Mouse (Mus musculus): ENCODE measurements around the gene Eif2b5. TPM values are rescaled to one million over a fixed set of nuclear protein-coding genes. Genes with fewer than 3 reads are reported as not detected.
"Not testable (repeated sequence)": the region's sequence is repeated elsewhere in the genome, so short reads cannot be mapped to it uniquely, and the experiment has no call there.

Gene Eif2b5
- 40.7 and 46.6 TPM in 2 replicates for polyA plus RNA-seq (2012; rRNA removed)

DNA sequence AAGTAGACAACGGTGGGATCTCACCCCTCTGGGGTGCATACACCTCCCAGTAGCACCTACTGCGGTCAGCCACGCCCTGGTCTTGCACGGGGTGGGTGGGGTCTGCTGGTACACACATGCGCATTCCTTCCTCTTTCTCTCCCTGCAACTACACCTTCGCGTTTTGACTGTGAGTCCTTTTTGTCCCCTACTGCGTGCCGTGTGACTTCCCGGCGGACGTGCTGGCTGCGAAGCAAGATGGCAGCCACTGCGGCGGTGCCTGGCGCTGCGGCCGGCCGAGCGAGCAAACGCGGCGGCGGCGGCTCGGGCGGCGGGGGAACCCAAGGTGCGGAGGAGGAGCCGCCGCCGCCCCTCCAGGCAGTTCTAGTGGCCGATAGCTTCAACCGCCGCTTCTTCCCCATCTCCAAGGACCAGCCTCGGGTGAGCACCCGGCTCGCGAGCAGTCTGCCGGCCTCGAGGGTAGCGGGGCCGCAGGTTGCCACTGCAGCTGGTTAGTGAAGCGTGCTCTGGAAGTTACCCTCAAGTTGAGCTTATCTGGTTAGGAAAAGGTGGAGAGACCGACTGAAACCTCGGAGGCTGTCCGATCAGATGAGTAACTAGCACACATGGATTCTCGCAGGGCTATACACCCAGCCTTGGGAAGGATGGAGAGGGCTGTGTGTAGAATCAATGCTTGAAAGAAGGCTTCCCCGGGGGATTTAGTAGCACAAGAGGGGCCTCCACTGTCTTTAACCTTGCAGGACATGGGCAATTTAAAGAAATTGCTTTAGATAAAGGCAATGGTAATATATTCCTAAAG is at the start of gene Eif2b5:
Eif2b5 (plus strand) TSS at position 141 of the 799 bp plus-strand sequence.
- peak; percentile 92 to 96 for DNase-seq (ENCODE audit: extremely low spot score in 1 of 2, low spot score in 1 of 2)

DNA sequence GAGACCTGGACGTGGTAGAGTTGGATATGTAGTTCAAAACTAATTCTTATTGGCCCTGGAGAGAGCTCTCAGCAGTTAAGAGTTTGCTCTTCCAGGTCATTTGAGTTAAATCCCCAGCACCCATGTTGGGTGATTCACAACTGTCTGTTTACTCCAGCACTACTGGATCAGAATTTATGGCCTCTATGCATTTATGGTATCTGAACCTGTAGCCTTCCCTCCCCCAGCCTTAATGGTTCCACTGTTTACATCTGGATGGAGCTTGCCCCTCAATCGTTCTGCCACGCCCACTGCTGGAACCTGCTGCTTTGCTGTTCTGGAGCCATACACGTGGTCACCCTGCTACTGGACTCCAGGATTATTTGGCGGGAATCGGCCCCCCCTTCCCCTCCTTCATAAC is 46.8 kb upstream of the Eif2b5 start:
- DNase-seq (ENCODE audit: extremely low spot score in 1 of 2, low spot score in 1 of 2): no peak

DNA sequence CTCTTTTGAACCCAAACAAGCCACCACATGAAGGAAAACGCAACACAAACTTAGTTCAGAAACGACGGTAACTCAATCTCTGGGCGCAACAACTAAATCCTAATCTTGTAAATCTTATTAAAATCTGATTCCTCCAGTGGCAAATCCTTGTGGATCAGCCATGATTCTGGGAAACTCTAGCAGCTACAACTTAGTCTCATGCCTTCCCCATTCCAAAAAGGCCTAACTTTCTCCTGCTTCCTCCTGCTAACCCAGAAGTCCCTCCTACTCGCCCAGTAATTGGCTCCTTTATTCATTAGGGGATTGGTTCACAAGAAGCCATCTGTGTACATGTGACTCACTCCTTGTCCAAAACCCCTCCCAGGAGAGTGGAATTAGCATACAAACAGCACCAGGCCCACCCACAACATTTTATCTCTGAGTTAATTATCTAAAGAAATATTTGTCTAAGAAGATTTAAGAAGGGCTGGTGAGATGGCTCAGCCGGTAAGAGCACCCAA is 44.4 kb upstream of the Eif2b5 start:
- no peak for DNase-seq (ENCODE audit: extremely low spot score in 1 of 2, low spot score in 1 of 2)

DNA sequence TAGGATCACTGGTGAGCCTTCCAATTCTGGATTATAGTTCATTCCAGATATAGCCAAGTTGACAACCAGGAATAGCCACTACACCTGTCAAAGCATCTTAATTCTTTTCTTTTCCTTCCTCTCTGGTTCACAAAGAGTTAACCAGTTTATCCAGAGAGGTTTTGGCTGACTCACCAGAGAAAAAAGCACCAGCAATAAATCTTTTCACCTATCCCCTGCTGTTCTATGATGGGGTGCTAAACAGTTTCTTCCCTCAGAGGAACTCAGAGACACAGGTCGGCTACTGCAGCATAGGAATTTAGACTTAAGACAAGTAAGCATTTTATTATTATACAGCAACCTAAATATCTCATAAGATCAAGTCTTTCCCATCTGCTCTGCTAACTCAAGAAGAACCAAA is 42.5 kb upstream of the Eif2b5 start:
- DNase-seq (ENCODE audit: extremely low spot score in 1 of 2, low spot score in 1 of 2): no peak

DNA sequence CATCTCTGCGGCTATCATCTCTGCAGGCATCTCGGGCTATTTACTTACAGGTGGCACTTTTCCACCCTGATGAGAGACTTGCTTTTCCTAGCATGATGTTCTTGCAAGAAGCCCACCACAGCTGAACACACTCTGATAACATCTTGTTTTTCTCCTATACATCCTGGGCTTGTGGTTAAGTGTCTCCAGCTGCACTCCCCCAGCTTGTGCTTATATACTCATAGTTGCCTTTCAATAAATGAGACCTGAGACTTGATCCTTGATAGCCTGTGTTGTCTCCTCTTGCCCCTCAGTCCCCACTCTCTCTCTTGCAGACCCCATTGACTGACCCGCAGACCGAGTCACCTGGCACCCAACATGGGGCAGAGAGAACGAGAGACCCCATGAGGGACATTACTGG is 39.9 kb upstream of the Eif2b5 start:
- DNase-seq (ENCODE audit: extremely low spot score in 1 of 2, low spot score in 1 of 2): not testable (repeated sequence)

DNA sequence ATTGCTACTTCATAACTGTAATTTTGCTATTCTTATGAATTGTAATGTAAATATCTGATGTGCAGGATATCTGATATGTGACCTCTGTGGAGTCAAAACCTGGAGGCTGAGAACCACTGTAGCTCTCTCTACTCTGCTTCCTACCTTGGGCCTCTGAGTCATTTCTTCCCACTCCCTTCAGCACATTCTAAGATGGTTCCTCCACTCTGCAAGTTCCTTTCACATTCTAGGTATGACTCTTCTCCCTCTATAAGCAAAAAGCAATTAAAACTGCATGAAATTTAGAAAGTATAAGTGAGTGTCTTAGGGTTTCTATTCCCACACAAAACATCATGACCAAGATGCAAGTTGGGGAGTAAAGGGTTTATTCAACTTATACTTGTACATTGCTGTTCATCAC is 33.9 kb upstream of the Eif2b5 start:
- no peak for DNase-seq (ENCODE audit: extremely low spot score in 1 of 2, low spot score in 1 of 2)

DNA sequence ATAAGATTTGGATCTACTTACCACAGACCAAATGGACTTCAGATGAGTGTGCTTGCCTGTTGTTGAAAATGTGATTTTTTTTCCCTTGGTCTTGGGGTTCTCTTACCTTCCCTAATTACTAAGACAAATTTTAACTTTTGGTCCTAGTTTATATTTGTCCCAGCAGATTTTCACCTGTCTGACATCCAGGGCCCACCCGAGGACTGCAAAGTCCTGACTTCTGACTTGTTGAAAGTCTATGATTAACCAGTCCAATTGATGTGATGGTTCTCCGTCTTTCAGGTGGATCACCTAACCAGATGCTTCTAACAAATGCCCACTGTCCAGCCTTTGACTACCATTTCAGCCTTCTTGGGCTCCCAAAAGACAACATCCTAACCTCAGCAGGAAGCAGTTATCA is 27.6 kb upstream of the Eif2b5 start:
- DNase-seq (ENCODE audit: extremely low spot score in 1 of 2, low spot score in 1 of 2): no peak

DNA sequence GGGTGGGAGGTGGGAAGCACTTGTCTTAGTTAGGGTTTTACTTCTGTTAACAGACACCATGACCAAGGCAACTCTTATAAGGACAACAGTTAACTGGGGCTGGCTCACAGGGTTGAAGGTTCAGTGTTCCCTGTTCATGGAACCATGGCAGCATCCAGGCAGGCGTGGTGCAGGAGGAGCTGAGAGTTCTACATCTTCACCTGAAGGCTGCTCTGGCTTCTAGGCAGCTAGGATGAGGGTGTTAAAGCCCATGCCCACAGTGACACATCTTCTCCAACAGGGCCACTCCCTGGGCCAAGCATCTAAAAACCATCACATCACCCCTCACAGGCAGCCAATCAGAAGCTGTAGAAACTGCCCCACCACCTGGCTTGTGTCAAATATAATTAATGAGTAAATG is 26.9 kb upstream of the Eif2b5 start:
- no peak for DNase-seq (ENCODE audit: extremely low spot score in 1 of 2, low spot score in 1 of 2)

DNA sequence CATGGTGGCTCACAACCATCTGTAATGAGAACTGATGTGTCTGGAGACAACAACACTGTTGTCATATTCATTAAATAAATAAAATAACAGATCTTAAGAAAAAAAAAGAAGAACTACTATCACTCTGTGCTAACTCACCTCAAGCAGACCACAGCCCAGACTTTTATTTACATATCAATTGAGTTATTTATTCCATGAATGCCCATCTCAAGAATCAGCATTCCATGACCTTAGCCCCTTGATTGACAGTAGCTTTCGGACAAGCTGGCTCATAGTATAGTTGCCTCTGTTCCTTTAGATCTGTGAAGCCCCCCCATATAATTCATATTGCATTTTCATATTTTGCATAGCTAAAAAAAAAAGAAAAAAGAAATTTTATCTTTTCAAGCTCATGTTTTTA is 24.9 kb upstream of the Eif2b5 start:
- no peak for DNase-seq (ENCODE audit: extremely low spot score in 1 of 2, low spot score in 1 of 2)

DNA sequence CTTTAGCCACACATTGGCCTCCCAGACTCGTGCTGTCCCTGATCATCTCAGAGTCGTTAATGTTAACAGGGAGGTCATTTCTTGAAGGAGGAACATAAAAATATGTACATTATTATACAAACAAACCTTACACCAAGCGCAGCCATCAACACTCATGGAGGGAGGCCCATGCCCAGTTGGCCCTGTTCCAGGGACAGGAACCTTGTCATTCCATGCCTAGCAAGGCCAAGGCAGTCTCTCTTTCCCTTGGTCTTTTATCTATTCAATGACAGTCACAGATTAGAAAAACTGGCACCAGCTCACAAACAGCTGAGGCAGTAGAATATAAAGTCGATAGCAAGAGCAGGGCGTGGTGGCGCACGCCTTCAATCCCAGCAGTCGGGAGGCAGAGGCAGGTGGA is 24.4 kb upstream of the Eif2b5 start:
- no peak for DNase-seq (ENCODE audit: extremely low spot score in 1 of 2, low spot score in 1 of 2)

DNA sequence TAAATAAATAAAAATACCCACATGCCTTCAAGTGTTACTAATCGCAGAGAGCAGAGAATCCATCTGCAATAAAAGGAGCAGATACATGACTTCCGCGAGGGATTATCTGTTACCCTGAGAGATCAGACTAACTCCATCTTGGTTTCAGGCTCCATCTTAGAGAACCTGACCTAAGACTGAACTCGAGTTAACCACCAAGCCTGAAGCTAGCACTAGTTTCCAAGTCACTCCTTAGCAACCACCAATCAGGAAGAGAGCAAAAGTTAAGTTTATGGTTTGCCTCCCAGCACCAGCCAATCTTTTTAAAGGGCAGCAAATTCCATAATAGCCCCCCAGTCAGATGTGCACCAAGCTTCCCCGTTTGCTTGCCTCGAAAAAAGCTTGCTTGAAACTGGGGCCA is 23.8 kb upstream of the Eif2b5 start:
- no peak for DNase-seq (ENCODE audit: extremely low spot score in 1 of 2, low spot score in 1 of 2)

DNA sequence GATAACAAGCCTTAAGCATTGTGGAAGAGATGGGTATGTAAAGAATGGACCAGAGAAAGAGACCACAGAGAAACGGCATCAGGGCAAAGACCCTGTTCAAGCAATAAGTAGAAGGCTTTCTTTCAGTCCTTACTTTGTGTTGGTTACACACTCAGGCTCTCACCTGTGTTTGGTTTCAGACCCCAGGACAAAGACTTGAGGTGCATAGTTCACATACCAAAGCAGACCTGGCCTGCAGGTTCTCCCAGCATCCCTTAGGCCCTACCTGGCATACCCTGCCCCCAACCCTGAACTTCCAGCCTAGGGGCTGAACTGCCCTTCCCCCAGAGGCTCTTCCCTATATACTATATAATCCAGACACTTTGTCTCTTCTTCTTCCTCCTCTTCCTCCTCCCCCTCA is 23.3 kb upstream of the Eif2b5 start:
- DNase-seq (ENCODE audit: extremely low spot score in 1 of 2, low spot score in 1 of 2): no peak

DNA sequence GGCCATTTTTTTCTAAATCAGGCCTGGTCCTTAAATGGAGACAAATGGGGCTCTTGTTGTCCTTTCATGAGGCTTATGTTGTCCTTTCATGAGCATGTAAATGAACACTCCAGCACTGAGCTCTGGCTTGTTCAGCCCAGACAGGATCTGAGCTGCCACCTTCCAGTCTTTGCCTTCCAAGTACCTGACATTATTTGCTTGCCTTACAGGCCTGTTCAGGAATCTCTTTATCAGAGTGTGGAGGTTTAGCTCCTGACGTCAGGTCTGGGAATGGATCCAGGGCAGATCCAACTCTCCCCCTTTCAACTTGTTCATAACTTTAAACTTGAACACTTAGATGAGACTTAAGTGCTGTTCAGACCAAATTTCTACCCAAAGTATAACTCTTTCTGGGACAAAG is 21.8 kb upstream of the Eif2b5 start:
- DNase-seq (ENCODE audit: extremely low spot score in 1 of 2, low spot score in 1 of 2): no peak

DNA sequence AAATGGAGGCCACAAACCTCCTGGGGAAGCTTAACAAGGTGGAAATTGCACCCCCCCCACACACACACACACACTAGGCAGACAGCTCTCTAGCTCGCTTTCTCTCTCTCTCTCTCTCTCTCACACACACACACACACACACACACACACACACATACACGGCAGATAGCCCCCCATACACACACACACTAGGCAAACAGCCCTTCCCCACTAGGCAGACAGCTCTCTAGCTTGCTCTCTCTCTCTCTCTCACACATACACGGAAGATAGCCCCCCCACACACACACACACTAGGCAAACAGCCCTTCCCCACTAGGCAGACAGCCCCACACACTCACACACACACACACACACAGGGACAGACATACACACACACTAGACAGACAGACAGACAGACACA is 21.3 kb upstream of the Eif2b5 start:
- no peak for DNase-seq (ENCODE audit: extremely low spot score in 1 of 2, low spot score in 1 of 2)

DNA sequence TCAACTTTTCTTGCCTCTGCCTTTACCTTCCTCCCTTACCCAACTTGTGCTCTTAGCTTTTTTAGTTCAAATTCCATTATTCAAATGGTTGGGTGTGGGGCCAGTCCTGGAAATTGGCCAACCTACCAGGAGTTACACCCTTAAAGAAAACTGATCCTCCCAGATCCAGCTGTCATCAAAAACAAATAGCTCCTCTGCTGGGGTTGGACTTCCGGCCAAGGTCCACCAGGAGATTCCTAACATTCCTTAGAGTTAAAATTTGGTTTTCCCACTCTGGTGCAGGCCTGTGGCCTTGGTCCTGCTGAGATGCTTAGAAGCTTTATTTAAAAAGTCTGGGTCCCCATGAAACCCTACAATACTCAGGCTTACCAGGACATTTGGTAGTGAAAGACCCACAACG is 20.1 kb upstream of the Eif2b5 start:
- no peak for DNase-seq (ENCODE audit: extremely low spot score in 1 of 2, low spot score in 1 of 2)

DNA sequence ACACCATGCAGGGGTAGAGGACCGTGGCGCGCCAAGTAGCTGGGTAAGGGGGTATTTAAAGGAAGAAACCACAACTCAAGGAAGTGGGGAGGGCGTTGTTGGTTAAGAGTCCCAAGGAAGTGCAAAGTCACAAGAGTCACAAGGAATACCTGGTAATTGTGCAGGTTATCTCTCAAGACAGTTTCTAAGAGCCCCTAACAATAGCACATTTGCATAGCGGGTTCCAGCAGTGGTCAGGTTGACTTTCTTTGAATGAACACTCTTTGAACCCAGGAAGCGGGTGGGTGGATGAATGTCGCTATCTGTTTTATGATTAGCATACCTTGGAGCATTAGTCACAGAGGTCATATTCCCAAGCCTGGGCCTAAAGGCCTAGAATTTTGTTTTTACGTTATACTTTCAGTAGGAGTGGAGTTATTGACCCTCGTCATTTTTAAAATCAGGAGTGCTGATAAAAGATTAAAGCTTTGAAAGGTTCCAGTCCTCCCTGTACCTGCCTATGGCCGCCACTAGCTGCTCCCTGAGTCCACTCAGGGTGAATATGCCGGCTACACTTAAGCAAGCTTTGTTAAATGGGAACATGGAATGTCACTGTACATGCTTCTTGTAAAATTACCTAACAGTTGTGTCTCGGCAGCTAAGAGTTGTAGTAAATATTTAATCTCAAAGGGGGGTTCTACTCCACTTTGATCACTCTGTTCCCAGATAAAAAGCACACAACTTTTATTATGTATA is 19.4 kb upstream of the Eif2b5 start:
- DNase-seq (ENCODE audit: extremely low spot score in 1 of 2, low spot score in 1 of 2): not testable (repeated sequence)

DNA sequence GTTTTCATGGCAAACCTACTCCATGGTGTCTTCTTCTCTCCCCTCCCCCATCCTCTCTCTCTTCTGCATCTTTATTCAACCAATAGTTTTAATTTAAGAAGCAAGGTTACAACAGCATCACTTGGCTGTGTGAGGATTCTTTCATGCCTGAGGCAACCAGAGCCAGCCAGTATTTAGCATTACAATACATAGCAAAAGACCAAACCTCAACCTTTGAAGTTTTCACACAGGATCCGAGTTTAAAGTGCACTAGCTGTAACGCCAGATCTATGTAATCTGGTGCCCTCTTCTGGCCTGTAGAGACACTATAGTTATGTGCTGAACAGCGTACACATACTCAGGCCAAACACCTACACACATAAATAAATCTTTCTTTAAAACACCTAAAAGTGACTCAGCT is 18.5 kb upstream of the Eif2b5 start:
- peak in 1 of 2 experiments; percentile 62 for DNase-seq (ENCODE audit: extremely low spot score in 1 of 2, low spot score in 1 of 2)

DNA sequence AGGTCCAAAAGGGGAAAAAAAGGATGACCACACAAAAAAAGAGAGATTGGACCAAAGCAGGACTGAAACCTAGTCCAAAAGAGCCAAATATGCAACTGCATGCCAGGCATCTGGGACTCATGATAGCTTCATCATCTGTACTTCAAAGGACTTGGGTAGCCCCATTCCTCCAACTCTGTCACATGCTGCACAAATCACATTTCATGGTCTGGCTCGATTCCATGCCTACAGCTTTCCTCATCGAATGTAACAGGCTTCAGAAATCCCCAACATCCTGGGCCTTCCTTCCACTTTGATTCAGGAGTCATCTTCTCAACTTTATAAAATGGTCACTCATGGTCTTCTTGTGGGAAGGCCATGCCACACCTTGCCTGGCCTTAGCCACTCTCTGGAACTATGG is 16.9 kb upstream of the Eif2b5 start:
- DNase-seq (ENCODE audit: extremely low spot score in 1 of 2, low spot score in 1 of 2): no peak

DNA sequence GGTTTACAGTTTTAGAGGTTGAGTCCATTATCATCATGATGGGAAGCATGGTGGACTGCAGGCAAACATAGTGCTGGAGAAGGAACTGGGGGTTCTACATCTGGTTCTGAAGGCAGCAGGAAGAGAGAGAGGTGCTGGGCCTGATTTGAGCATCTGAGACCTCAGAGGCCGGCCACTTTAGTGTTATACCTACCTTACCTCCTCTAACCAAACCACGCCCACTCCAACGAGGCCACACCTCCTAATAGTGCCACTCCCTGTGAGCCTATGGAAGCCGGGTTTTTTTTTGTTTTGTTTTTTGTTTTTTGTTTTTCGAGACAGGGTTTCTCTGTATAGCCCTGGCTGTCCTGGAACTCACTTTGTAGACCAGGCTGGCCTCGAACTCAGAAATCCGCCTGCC is 14.9 kb upstream of the Eif2b5 start:
- not testable (repeated sequence) for DNase-seq (ENCODE audit: extremely low spot score in 1 of 2, low spot score in 1 of 2)

DNA sequence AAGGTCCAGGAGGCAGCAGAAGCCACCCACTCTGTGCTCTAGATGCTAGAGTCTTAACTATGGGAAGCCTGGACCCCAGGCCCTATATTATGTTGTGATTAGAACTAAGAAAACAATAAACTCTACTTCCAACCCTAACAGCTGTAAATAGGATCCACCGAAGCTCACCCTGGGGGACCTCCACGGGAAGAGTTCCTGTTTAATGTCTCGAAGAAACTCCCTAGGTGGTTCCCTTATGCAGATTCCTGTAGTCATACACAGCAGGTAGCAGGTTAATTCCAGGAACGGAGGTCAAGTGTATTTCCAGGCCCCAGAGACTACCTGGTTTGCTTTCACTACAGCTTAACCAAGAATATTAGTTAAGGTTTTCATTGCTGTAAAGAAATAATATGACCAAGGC is 13.6 kb upstream of the Eif2b5 start:
- no peak for DNase-seq (ENCODE audit: extremely low spot score in 1 of 2, low spot score in 1 of 2)

DNA sequence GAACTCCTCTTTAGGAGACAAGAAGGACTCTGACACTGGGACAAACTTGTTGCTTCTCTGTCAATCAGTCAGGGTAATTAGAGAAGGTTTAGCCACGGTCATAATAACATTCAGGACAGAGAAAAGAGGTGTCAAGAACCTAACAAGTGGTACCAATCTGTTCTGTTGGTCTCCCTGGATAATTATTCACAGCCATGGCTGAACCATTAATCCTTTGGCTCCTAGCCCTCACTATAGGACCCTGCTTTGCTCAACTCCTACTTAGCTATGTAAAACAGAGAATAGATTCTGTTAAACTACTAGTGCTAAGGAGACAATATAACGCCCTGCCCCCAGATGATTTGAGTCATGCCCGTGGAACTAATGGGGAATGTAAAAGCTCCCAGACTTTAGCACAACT is 12.6 kb upstream of the Eif2b5 start:
- no peak for DNase-seq (ENCODE audit: extremely low spot score in 1 of 2, low spot score in 1 of 2)

DNA sequence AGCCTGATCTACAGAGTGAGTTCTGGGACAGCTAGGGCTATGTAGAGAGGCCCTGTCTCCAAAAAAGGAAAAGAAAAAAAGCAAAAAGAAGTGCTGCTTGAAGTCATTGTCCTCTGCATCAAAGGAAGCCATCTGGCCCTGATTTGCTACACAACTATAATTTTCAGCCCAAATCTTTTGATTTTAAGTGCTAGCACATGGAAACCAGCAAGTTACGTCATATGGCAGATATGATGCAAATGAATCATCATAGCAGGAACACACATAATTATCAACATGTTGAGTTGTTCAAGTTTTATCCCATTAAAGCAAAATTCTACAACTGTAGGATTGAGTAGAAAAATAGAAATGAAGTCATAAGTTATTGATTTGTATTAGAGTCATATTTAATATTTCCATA is 10.5 kb upstream of the Eif2b5 start:
- DNase-seq (ENCODE audit: extremely low spot score in 1 of 2, low spot score in 1 of 2): no peak
